Mouse (Mus musculus): ENCODE data around the gene Cul7.
A peak's percentile ranks its signal among the peaks of the same experiment; 100 is the strongest.

Gene Cul7

DNA sequence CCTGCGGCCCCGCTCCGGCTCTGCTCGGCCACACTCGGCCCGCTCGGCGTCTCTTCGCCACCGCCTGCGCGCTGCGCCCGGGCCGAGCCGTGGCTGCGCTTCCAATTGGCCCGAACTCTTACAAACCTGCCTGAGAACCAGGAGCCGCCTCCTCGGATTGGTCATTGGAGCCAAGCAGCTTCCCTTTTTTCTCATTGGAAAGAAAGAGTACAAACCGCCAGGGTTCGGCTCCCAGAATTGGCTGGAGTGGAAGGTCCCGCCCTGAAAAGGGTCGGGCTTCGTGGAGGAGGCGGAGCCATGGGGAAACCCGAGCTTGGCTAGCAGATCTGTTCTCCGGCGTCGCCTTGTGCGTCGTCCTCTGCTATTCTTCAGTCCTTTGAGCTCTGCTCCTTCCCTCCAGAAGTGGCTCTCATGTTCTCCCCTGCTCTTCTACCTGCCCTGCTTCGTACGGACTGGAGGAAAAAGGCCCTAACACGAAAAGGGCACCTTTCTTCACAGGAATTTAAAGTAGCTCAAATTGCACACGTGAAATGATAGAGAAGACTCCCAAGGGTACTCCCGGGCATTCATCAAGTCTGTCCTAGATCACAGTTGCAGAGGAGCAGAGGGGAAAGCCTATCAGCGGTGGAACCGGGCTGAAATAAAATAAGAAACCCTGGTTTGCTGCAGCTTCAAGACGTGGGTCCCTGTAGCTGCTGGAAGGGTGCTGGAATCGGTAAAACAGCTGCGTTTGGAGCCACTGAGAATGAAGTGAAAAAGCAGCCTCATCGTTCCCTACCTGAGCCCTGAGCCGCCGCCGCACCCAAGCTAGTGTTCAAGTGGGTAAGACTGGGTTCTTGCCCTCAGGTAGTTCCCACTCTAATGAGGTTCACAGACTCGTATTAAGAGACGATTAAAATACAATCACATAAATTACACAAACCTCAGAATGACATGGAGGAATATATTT is 55.0 kb downstream of the Cul7 start, which contains the start of gene Ppp2r5d:
Ppp2r5d (minus strand) TSS at position 225 of the 949 bp plus-strand sequence.
- DNase-seq (ENCODE audit: low spot score in 2 of 2) = peak; percentile 88 to 91

DNA sequence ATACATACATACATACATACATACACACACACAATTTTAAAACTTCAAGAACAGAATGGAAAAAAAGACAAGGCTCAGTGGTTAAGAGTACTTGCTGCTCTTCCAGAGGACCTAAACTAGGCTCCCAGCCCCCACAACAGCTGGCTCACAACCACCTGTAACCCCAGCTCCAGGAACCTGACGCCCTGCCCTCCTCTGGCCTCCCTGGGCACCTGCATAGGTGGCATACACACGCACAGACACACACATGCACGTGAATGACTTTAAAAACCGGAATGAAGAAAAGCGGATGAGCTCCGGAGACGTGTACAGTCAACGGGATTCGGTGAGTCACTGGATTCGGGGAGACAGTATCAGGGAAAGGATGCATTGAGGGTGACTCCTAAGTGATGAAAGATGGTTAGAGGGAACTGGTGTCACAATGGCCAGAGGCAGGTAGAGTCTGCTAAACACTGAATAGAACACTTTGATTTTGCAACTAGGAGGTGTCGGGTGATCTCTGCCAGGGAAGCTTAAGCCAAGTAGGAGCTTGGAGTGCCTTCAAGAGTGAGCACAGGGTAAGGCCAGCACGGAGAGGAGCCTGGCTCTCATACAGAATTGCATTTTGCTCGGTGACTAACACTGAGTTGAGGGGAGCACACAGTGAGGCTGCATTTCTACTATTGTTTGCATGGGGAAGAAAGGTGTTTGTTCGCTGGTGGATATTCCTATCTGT is 56.4 kb downstream of the Cul7 start:
- no peak for DNase-seq (ENCODE audit: low spot score in 2 of 2)

DNA sequence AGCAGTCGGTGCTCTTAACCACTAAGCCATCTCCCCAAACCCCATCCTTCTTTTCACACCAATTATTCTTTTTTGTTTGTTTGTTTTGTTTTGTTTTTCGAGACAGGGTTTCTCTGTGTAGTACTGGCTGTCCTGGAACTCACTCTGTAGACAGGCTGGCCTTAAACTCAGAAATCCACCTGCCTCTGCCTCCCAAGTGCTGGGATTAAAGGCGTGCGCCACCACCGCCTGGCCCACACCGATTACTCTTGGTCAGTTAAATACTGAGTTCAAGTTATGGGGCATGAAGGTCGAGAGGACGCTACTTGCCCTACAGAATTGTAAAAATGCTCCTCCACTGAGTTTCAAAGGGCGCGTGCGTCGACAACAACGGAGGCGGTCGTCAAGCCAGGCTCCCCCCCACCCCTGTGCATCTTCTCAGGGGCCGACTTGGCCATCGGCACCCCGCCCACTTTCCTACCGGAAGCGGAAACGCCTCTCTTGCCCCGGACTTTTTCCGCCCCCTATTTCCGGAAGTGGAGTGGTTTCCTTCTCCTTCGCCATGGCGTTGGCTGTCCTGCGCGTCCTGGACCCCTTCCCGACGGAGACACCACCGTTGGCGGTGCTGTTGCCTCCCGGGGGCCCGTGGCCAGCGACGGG is 60.9 kb downstream of the Cul7 start, which contains the start of gene Pex6:
Pex6 (plus strand) TSS at position 505 of the 639 bp plus-strand sequence.
- peak; percentile 74 to 85 for DNase-seq (ENCODE audit: low spot score in 2 of 2)

DNA sequence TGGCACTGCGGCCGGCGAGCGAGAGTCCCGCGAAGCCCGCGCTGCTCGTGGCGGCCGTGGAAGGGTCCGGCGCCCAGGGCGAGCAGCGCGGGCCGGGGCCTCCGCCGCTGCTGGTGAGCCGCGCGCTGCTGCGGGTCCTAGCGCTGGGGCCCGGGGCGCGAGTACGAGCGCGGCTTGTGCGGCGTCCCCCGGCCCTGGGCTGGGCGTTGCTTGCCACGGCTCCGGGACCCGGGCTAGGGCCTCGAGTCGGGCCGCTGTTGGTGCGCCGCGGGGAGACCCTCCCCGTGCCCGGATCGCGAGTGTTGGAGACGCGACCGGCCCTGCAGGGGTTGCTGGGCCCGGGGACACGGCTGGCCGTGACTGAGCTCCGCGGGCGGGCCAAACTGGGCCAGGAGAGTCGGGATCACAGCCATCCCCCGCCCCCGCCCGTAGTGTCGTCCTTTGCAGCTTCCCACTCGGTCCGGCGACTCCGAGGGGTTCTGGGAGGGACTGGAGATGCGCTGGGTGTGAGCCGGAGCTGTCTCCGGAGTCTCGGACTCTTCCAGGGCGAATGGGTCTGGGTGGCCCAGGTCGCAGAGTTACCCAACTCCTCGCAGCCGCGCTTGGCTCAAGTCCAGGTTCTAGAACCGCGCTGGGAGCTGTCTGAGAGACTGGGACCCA is 61.6 kb downstream of the Cul7 start:
- DNase-seq (ENCODE audit: low spot score in 2 of 2) = peak; percentile 26 to 30

DNA sequence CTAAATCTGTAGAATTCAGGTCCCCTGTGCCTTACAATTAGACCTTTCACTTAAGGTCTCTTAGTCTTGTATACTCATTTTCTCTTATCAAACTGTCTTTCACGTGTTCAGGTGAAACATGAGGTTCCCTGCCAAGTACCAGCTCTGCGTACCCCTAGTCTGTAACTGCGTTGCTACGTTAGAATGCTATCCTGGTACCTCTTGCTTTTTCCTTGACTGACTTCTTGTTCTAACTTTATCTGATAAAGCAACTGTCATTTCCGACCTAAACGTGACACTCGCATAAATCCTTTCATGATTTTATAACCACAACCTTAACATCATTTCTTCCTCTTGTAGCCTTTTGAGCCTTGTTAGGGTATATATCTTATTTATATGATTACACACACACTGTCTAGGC is 62.3 kb downstream of the Cul7 start:
- no peak for DNase-seq (ENCODE audit: low spot score in 2 of 2)

DNA sequence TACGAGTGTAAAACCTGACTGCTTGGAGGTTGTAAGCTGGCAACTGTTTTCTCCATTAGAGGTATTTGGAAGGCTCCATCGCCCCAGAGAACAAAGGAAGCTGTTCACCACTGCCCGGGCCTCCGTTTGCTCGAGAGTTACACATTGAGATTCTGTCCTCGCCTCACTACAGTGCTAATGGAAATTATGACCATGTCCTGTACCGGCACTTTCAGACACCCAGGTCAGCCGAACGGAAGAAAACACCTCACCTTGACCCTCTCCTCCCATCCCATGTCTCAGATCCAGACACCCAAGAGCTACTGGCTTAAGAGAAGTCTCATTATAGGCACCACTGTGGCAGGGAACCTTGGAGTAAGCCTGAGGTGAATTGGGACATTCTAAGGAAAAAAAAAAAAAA is 63.7 kb downstream of the Cul7 start:
- DNase-seq (ENCODE audit: low spot score in 2 of 2) = no peak

All from spleen, postnatal 14 days (tissue).